In the genomic region with DNA sequence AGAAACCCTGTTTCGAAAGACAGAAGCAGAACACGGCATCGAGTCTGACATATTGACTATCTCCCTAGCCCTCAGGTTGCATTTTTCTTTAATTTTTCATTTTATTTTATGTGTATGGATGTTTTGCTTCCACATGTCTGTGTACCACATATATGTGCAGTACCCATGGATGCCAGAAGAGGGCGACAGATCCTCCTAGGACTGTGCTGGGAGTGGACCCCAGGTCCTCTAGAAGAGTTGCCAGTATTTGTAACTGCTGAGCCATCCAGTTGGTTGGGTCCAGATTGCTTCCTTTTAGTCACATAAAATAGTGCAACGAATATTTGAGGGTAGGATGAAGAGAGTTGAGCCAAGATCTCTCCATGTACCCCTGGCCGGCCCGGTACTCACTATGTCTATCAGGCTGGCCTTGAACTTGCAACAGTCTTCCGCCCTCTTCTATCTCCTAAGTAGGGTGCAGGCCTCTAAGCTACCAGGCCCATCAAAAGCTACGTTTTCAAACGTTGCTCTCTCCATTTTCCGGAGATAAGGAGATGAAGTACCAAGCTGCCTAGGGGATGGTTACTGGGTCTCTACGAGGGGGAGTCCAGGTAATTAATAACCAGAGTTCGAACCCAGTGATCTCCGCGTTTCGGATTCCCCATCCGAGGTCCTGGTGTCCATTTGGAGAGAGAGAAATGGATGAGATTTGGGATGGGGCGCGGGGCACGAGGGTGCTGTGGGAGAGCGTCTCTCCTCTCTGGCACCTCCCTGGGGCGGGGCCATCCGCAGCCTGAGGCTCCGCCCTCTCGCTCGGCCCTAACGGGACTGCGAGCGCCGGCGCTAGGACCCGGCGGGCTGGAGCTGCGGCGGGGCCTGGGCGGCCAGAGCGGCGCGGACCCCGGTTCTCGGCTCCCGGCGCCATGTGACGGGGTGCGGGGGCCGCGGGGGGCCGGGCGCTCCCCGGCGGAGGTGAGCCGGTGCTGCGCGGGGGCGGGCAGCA, we compare ENCODE assay signal across 8 mouse cellular contexts. TPM values are rescaled to one million over a fixed set of nuclear protein-coding genes. Genes with fewer than 3 reads are reported as not detected.
DNase-seq lines count a peak whose midpoint lies in the region; ATAC-seq lines count a peak whose summit lies in the region.

No protein-coding gene starts in this region.

- H3K4me1 ChIP-seq in hindbrain, embryonic 13.5 days (replicated peaks), result peaks cover 38% of the 10 kb centered on the region

- DNase-seq in cerebellum, adult 9-11 months, result peak; percentile 91
- peak; percentile 61 to 73 for DNase-seq in frontal cortex, postnatal 14 days (ENCODE audit: low spot score in 2 of 2)
- peak; percentile 61 to 81 for DNase-seq in left cerebral cortex, adult 8-10 months (ENCODE audit: low spot score in 2 of 2)
- peak; percentile 66 to 81 for DNase-seq in right cerebral cortex, postnatal 36 days (ENCODE audit: low spot score in 2 of 2)
- DNase-seq in yolk sac, embryonic 10.5 days (ENCODE audit: low spot score), result peak; percentile 76

- H3K36me3 ChIP-seq in hindbrain, embryonic 13.5 days, result no peaks in the 10 kb centered on the region

- peak overlapping the region; percentile 76 for H3K4me3 ChIP-seq in hindbrain, embryonic 13.5 days

- 19% methylated on average over 31 of the region's 55 CpGs for WGBS in hindbrain, embryonic 13.5 days

- H3K9ac ChIP-seq in hindbrain, embryonic 13.5 days, result peak overlapping the region; percentile 85

- peak overlapping the region; percentile 89 for H3K4me2 ChIP-seq in hindbrain, embryonic 13.5 days

- peak; percentile 26 for ATAC-seq in activated CD4-positive, CD25-positive, alpha-beta regulatory T cell, adult 4 months
- ATAC-seq in hindbrain, embryonic 13.5 days (ENCODE audit: low FRiP score), result peak; percentile 83
- peak; percentile 57 for ATAC-seq in megakaryocyte, adult 5-6 weeks (ENCODE audit: poor library complexity, severe bottlenecking)

- no peak overlapping the region for H3K27ac ChIP-seq in hindbrain, embryonic 13.5 days

- H3K9me3 ChIP-seq in hindbrain, embryonic 13.5 days, result no peaks in the 10 kb centered on the region

- peaks cover 19% of the 10 kb centered on the region; the same call in 1 of the 2 replicates for H3K27me3 ChIP-seq in hindbrain, embryonic 13.5 days

RNA-seq across cellular contexts. Expression of a gene that starts 6.9 kb away (rescaled TPM):
- polyA plus RNA-seq in activated CD4-positive, CD25-positive, alpha-beta regulatory T cell, adult 4 months (2017; shearing (Covaris generic)), result 1 to 10 TPM; 2.5 to 3.4 TPM
- 13.1 and 13.5 TPM in 2 replicates for polyA plus RNA-seq in hindbrain, embryonic 13.5 days (2015; fragmentation: Nextera tagmentation; extraction: Ambion mirVana)
- total RNA-seq in left cerebral cortex, adult 8-10 months (2022), result 100 to 1,000 TPM; 110 to 142 (median 119) TPM
- 8.2 and 8.6 TPM in 2 replicates for total RNA-seq in megakaryocyte, adult 5-6 weeks (2015)
- total RNA-seq in megakaryocyte, adult 5-6 weeks (2017), result 13.1 and 13.3 TPM in 2 replicates

RNA-seq across cellular contexts. Expression of a gene that starts 15.1 kb away (rescaled TPM):
- under 1 TPM; 0.16 to 0.48 TPM for polyA plus RNA-seq in activated CD4-positive, CD25-positive, alpha-beta regulatory T cell, adult 4 months (2017; shearing (Covaris generic))
- 68.9 and 71.5 TPM in 2 replicates for polyA plus RNA-seq in hindbrain, embryonic 13.5 days (2015; fragmentation: Nextera tagmentation; extraction: Ambion mirVana)
- total RNA-seq in left cerebral cortex, adult 8-10 months (2022), result 100 to 1,000 TPM; 143 to 158 (median 151) TPM
- total RNA-seq in megakaryocyte, adult 5-6 weeks (2015), result not detected in 2 replicates
- not detected in 2 replicates for total RNA-seq in megakaryocyte, adult 5-6 weeks (2017)

RNA-seq across cellular contexts. Expression of a gene that starts 19.6 kb away (rescaled TPM):
- polyA plus RNA-seq in activated CD4-positive, CD25-positive, alpha-beta regulatory T cell, adult 4 months (2017; shearing (Covaris generic)), result 10 to 100 TPM; 30.7 to 39.8 TPM
- 22.8 and 23.4 TPM in 2 replicates for polyA plus RNA-seq in hindbrain, embryonic 13.5 days (2015; fragmentation: Nextera tagmentation; extraction: Ambion mirVana)
- total RNA-seq in left cerebral cortex, adult 8-10 months (2022), result 10 to 100 TPM; 33.9 to 36.5 (median 34.8) TPM
- 5.8 and 9.2 TPM in 2 replicates for total RNA-seq in megakaryocyte, adult 5-6 weeks (2015)
- 8.6 and 12.1 TPM in 2 replicates for total RNA-seq in megakaryocyte, adult 5-6 weeks (2017)

RNA-seq across cellular contexts. Expression of a gene that starts 31.0 kb away (rescaled TPM):
- polyA plus RNA-seq in activated CD4-positive, CD25-positive, alpha-beta regulatory T cell, adult 4 months (2017; shearing (Covaris generic)), result not detected
- polyA plus RNA-seq in hindbrain, embryonic 13.5 days (2015; fragmentation: Nextera tagmentation; extraction: Ambion mirVana), result 0.53 and 0.56 TPM in 2 replicates
- 1 to 10 TPM in 2 of 4 experiments, under 1 TPM in 2; 0.84 to 2.4 (median 1.1) TPM for total RNA-seq in left cerebral cortex, adult 8-10 months (2022)
- total RNA-seq in megakaryocyte, adult 5-6 weeks (2015), result not detected in 2 replicates
- total RNA-seq in megakaryocyte, adult 5-6 weeks (2017), result not detected in 2 replicates

RNA-seq across cellular contexts. Expression of a gene that starts 31.9 kb away (rescaled TPM):
- not detected for polyA plus RNA-seq in activated CD4-positive, CD25-positive, alpha-beta regulatory T cell, adult 4 months (2017; shearing (Covaris generic))
- polyA plus RNA-seq in hindbrain, embryonic 13.5 days (2015; fragmentation: Nextera tagmentation; extraction: Ambion mirVana), result 9.0 and 9.6 TPM in 2 replicates
- total RNA-seq in left cerebral cortex, adult 8-10 months (2022), result 10 to 100 TPM in 2 of 4 experiments, 1 to 10 TPM in 2; 9.3 to 11.0 (median 10.0) TPM
- 0.31 TPM in 1 of 2 replicates, not detected in the other for total RNA-seq in megakaryocyte, adult 5-6 weeks (2015)
- total RNA-seq in megakaryocyte, adult 5-6 weeks (2017), result not detected in 2 replicates

Comparison
In these comparisons a context has a peak if more than half of its experiments do, and no peak if none do; other contexts are left out.
1. ATAC-seq: peak in every context shown above with its lines; median percentile 83 in hindbrain, embryonic 13.5 days; 57 in megakaryocyte, adult 5-6 weeks; 26 in activated CD4-positive, CD25-positive, alpha-beta regulatory T cell, adult 4 months.
2. RNA of a gene that starts 6.9 kb away (total RNA-seq): 110 to 142 TPM in left cerebral cortex, adult 8-10 months; 8.2 to 13.3 TPM in megakaryocyte, adult 5-6 weeks; every median in the first group is over 4 times any median in the second.
3. RNA of a gene that starts 15.1 kb away (total RNA-seq): 143 to 158 TPM in left cerebral cortex, adult 8-10 months; not detected in megakaryocyte, adult 5-6 weeks; every median in the first group is over 100 times any median in the second.
4. Peak in every context shown above with its lines, with median percentiles within 50 percentile points of each other: DNase-seq.